Mouse (Mus musculus) hematopoietic stem cell, adult 5-6 weeks (primary cell): ENCODE data around the gene Edf1. TPM values are rescaled to one million over a fixed set of nuclear protein-coding genes. Genes with fewer than 3 reads are reported as not detected.

ENCODE experiments used
- ATAC-seq, 2 experiments: fragments of 125-278 bp in 1 of 2; replicated peaks in 1 of 2; 2 replicates each; pipeline ENCODE4 v1.8.0; 2016 to 2017; ENCODE audit warnings: inconsistent platforms in 2 of 2, mild to moderate bottlenecking in 2 of 2, moderate number of reproducible peaks in 2 of 2, low read depth in 1 of 2, moderate TSS enrichment in 1 of 2; ENCODE audit not compliant: low FRiP score in 2 of 2, poor library complexity in 2 of 2, severe bottlenecking in 2 of 2, insufficient read depth in 1 of 2, low TSS enrichment in 1 of 2
- total RNA-seq: library from RNA; stranded (forward); fragments of 172-1452, 232-1000 nt; gene quantifications from 2 replicates; pipeline ENCODE4 v1.2.3, GENCODE M21; 2017

Gene Edf1
- total RNA-seq, 1 experiment from 2014 or later: 71.1 TPM

DNA sequence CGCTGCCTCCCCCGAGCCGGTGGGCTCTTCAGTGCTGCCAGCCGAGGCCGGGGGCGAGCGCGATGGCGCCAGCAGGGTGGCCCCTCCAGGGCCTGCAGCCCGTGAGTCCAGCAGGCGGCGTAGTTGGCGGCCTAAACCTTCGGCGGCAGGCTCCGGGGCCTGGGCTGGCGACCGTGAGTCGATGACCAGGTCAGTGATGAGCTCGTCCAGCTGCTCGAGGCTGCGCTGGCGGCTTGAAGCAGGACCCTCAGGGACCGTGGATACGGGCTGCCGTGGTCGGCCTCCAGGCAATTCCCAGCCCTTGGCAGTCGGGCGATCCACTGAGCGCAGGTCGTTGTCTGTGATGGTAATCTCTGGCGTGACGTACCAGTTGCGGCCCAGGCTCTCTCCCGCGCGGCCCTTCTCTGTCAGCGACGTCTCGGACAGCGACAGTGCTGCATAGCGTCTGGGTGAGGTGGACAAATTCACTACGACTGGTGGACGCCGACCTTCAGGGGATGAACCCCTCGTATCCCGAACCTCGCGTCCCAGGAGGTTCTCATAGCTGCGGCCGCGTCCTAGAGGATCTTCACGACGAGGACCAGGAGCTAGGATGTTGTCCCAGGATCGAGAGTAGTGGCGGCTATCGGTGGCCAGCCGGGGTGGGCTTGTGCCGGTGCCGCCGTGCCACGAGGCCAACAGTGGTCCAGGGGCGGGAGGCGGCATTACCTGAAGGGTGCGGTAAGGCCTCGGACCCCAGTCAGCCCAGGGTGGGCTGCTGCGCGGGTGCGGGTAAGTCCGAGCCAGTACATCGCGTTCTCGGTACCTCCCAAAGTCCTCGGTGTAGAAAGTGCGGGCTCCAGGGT is 20.5 kb downstream of the Edf1 start:
- no peak for ATAC-seq

DNA sequence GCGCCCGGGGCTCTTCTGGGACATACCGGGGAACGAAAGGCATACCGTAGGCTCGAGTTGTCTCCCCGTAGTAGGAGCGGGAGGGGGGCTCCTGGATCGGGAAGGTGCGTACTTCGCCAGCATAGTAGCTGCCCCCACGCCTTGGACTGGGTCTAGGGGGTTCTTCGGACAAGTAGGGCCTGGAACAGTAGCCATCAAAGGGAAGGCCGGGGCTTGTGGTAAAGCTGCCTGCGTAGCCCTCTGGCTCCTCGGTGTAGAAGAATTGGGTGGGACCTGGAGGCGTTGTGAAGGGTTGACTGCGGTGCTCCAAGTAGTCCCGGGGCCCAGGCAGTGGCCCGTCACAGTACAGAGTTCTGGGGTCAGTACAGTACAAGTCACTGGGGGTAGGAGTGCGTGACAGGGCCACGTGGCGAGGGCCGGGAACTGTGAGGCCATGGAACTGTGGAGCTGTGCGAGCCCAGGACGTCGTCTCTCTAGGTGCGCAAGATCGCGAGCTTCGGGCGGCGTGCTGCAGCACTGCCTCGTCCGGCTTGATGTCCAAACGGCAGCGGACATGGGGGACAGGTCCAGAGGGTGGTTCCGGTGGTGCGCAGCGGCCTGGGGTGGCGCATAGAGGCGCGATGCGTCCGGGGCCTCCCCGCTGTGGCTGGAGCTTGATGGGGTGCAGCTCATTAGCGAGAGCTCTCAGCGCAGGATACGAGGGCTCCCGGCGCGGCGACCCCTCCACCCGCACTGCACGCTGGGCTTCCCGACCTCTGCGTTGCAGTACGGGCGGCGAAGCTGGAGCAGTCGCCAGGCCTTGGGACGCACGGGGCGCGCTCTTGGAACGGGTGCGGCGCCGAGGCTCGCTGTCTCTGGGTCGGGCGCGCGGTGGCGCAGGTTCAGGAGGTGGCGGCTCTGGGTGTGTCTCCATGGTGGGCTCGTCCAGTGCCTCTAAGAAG is 21.4 kb downstream of the Edf1 start:
- ATAC-seq: no peak

DNA sequence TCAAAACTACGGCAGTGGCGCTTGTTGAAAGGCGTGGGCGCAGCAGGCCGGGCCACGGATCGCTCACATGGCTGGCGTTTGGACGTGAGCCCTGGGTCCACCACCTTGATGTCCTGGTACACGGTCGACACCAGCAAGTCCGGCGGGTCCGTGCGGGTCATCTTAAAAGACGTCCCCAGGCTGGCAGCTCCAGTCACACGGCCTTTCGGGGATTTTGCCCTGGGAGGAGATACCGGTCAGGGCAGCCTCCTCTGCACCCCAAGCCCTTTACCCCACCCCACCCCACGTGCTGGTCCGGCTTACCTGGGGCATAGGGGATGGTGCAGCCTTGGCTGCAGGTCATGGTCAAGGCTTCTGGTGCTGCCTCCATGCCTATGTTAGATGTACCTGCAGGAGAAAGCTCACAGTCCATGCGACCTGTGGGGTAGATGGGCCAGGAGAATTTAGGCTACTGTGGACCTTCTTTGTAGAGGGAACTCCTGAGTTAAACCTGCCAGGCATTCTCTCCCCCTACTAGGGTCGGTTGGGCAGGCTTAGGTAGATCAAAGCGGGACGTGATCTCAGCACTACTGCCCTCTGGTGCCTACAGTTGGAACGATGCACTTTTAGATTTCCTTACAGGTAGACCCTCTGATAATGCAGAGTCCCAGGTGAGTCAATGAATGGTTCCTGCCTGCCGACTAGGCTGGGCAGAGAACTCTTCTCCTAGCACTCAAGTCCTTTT is 22.3 kb downstream of the Edf1 start:
- no peak for ATAC-seq

DNA sequence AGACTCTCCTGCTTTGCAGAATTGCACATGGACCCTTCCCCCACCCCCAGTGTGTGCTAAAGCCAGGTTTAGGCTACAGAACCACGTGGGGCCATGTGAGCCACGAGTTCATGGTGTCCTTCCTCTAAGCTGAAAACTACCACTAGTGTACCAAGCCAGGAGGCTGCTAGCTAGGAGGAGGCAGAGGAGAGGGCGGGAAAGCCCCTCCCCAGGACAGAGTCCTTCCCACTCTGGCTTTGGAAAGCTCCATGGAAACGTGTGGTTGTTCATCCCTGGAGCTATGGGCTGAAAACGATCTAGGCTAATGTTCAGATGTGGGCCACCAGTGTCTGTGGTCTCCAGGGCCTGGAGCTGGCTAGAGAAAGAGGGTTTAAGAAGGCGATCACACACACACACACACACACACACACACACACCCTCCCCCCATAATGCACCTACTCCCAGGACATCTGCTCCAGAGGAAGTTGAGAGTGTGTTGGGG is 23.0 kb downstream of the Edf1 start:
- no peak for ATAC-seq

DNA sequence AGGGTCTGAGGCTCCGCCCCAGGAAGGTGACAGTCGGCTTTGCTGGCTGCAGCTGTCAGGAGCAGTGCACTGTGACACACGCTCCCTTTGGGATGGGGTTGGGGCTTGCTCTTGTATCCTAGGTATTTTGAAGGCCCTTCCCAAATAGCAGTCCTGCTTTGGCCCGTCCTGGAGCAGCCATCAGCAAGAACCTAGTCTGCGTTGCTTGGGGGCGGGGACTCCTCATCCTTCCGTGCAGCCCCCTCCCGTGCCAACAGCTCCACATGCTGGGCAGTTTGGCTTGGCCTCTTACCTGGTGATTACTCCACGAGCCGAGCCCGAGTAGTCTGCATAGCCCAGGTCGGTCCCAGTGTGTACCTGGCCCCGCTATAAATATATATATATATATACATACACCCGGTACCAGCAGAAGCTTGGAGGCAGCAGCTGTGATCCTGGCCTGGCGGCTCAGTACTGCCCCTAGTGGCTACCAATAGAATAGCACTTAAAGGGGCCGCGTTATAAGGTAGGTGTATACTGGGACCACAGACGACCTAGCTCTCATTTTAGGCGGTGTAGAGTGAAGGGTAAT is 23.7 kb downstream of the Edf1 start, which contains the start of gene Ajm1:
Ajm1 (minus strand) TSS at position 464 of the 571 bp plus-strand sequence.
- ATAC-seq: peak; percentile 59 to 78

DNA sequence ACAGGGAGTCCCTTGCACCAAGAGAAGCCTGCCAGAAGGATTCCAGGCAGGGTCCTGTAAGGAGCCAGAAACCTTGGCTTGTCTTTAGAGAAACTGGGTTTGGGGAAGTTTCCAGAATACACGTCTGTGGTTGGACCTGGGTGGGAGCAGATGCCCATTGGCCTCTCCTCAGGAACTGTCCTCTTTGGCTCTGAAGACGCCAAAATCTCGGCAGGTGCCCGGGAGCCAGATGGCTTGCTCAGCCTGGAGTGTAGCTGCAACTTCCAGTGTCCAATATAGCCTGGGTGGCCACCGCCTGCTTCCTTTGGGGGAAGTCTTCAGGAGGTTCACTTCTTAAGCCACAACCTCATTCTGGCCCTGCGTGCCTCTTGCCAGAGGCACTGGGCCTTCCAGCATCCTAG is 24.3 kb downstream of the Edf1 start:
- ATAC-seq: peak; percentile 9 to 24; a peak in 1 of 4 replicates

DNA sequence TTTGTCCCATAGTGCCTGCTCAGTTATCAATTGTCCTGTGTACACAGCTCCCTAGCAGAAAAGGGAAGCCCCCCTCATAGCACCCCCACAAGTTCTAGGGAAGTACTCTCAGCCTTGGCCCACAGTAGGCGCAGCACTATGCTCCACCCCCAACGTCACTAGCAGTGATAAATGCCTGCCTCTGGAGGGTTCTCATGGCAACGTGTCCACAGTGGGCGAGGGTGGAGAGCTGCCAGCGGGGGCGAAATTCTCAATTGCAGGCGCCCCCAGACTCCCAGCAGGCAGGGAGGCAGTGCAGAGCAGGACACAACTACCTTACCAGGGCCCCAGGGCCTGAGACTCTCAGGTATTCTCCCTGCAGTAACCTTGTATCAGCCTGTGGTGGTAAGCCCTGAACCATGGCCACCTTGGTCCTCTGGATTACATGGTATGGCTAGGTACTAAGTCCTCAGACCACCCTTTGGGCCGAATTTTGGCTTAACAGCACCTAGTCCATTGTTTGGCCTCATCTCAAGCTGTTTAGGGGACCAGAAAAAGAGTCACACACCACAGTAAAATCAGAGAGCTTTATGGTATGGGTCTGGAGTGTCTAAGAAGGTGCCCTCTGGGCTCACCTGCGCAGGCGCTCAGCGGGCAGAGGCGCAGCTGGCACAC is 24.9 kb downstream of the Edf1 start:
- peak; percentile 40 to 41; a peak in 3 of 4 replicates for ATAC-seq

DNA sequence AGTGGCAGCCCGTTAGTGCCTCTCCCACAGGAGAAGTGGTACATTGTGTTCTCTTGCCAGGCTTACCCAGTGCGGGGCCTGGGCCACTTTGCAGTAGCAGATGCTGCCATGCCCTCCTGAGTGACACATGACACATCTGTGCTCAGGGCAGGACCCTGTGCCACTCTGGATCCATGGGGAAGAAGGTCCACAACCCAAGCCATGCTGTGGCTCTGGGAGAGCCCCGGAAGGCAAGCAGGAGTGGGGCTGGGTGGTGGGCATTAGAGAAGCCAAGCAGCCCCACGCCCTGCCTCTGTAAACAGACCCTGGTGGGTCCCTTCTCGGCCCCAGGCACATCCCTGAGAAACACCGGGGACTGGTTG is 25.5 kb downstream of the Edf1 start:
- ATAC-seq: no peak

DNA sequence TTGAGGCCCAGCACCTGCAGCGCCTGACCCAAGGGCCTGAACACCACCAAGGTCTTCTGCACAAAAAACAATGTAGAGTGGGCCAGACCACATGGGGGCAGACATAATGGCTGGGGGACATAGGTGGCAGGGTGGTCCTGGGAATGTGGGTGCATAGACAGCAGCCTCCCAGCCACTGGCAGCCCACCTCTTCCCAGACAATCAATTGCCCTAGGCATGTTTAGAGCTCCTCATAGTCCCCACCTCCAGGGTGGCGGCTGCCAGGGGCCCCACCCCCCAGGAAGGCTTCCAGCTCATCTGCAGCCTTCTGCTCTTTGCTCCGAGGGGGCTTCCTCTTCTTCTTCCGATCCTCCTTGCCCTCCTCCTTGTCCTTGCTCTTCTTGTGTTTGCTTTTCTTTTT is 25.9 kb downstream of the Edf1 start:
- ATAC-seq: no peak

DNA sequence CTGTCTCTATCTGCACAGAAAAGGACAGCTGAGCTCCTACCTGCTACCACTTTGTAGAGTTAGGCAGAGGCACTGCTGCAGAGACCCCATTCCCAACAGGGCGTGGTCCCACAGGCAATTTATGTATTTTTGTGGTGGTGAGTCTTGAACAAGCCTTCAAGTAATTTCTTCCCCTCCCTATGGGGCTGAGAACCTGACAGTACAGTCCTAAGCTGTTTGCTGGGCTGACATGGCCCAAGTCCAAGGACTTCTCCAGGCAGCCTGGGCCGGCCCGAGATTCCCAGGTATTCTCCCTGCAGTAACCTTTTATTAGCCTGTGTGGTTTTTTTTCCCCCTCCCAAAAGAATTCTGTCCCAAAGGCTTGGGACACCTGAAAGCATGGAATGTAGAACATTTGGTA is 26.5 kb downstream of the Edf1 start:
- ATAC-seq: no peak

DNA sequence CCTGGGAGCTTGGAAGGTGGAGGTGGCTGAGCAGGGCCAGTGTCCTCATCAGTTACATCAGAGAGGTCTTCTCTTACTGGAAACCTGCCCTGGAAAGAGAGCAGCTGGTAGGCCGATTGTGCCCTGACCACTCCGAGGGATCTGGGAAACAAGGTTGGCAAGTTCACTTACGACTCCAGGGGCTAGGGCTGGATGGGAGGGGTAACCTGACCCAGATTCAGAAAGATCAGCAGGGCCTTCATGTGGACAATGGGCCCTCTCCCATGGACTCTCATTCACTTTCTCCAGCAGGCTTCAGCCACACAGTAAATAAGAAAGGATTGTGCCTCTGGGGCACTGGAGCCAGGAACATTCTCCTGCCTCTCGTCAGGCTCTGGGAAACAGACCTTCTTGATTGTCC is 27.2 kb downstream of the Edf1 start:
- no peak for ATAC-seq

DNA sequence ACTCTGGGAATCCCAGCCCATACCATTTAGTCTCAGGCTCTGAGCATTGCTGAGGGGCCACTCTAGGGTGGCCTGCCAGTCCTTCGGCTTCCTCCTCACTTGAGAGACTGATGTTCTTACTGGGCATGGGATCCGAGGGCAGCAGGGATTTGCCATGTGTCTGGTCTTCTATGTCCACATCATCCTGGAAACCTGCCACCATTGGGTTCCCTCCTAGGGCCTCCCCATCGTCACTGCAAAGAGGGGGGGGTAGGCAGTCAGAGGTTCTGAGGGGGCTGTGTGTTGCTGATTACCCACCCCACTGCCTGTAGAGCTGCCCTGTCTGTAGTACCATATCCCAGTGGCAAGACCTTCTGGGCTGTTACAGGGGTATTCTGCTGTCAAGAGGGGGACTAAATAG is 28.0 kb downstream of the Edf1 start:
- no peak for ATAC-seq

DNA sequence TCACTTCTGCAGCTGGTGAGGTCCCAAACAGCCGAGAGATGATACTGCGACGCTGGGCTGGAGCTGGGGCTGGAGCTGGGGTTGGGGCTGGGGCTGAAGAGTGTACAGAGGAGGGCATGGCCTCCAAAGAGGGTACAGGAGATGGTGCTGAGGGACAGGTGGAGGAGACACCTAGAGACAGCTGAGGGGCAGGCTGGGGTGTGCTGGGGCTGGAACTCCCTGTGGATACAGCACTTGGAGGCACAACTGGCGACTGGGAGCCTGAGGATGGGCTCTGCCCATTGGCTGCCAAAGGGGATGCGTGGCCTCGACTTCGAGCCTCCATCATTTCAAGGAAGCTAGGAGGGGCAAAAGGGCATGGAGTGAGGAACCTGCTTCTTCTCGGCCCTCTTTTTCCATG is 29.6 kb downstream of the Edf1 start:
- ATAC-seq: no peak

DNA sequence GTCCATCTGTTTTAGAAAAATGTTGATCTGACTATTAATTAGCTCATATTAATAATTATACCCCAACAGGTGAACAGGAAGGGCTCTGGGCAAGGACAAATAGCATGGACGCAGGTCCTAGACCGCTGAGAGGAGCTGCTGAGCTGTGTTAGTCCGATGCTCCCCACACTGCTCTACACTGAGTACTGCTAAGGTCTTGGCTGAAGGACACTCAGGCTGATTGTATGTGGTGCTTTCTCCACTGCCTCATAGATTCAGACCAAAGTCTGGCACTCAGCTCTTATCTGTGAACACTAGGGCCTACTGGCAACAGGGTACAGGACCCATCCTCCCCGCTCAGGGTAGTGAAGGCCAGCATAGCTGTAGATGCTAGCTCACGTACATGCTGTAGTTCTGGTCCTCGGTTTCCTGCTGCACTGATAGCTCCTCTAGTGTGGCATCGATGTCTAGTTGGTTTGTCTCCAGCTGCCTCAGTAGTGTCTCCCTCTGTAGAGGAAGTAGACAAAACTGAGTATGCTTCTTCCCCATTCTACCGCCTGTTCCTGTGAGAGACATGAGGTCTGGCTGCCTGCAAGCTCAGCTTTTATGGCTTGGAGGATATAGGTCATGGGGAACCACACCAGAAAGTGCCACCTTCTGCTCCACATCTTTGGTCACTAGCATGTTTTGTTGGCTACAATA is 30.7 kb downstream of the Edf1 start:
- no peak for ATAC-seq

DNA sequence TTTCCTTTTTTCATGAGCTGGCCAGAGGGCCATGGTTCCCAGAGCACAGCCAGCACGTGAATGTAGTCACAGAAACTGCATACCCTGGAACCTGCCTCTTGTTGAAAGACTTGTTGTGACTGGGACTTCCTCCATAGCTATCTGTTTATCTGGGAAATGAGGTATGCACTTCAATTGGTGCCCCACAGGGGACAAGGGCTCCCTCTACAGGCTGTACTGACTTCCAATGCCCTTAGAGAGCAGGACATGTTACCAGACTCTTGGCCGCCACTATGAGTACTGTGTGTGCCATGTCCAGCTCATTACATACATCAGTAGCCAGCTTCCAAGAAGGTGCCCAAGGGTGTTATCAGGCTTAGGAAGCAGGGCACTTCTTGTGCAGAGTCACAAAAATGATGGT is 34.2 kb downstream of the Edf1 start:
- ATAC-seq: peak; percentile 27 to 56; a peak in 1 of 4 replicates

DNA sequence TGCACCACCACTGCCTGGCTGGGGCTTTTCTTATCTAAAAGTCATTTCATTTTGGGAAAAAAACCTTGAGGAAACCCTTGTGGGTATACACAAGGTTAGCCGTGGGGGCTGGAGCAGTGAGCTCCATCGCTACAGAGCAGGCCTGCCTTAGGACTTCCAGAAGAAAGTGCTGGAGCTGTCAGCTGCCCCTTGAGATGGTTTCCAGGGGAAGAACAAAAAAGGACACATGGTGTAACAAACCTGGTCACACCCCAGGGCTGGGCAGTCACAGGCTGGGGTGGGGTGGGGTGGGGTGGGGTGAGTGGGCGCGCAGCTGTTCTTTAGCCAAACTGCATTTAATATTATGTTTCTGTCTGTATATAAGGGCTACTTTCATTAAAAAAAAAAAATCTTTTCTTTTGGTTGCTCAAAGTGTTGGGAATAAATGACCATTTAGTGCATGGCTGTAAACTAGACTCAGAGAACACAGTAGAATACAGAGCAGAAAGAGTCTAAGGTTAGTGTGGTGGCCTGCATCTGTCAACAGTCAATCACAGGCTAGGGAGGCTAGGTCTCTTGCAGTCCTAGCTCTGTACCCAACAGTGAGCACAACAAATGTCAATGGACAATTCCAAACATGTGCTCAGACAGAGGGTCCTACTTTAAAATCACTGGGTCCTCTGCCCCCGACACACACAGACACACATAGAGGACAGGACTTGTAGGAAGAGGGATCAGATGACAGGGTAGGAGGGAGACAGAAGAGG is 39.3 kb downstream of the Edf1 start:
- ATAC-seq: no peak
